In the genomic region with DNA sequence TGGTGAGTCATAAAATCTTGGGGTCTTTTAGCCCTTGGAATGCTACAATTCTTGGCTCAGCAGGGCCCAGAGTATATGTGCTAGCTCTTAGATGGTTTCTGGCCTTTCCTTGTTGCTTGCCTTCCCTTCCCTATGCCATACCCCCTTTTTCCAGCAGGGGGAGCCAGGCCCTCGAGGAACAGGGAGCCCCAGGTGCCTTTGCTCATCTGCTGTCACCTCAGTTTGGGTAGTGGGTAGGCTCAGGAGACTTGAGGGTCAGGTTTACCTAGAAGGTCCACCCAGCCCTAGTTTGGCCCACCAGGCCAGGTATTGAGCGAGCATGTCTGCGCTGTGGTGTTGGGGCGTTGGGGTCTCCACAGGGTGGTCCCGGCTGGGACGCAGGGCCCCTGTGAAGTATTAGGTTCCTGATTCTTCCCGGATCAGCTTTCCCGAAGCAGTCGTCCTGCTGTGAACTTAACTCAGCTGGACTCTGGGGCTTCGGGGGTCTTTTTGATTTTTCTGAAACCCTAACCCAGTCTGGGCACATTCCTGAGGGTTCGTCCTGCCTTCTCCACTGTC, we compare ENCODE assay signal across 8 mouse cellular contexts. TPM values are rescaled to one million over a fixed set of nuclear protein-coding genes. Genes with fewer than 3 reads are reported as not detected.
DNase-seq lines count a peak whose midpoint lies in the region; ATAC-seq lines count a peak whose summit lies in the region.

No protein-coding gene starts in this region.

- H3K36me3 ChIP-seq in hindbrain, embryonic 13.5 days: peaks cover 5% of the 10 kb centered on the region; the same call in 1 of the 2 replicates

- no peak overlapping the region for H3K27ac ChIP-seq in hindbrain, embryonic 13.5 days

- H3K4me1 ChIP-seq in hindbrain, embryonic 13.5 days (replicated peaks): peaks cover 30% of the 10 kb centered on the region

- ATAC-seq in hindbrain, embryonic 13.5 days (ENCODE audit: low FRiP score): no peak

- H3K4me3 ChIP-seq in hindbrain, embryonic 13.5 days: no peak overlapping the region

- peaks cover 7% of the 10 kb centered on the region; the same call in 1 of the 2 replicates for H3K9me3 ChIP-seq in hindbrain, embryonic 13.5 days

- 19% methylated on average over 11 of the region's 11 CpGs for WGBS in hindbrain, embryonic 13.5 days

- peak; percentile 80 for DNase-seq in NIH3T3 (ENCODE audit: low read depth)
- DNase-seq in cerebellum, adult 9-10 months: peak; percentile 90
- peak; percentile 67 to 84 for DNase-seq in frontal cortex, postnatal 10 days (ENCODE audit: low spot score in 2 of 2)
- DNase-seq in layer of hippocampus, postnatal 25 days (ENCODE audit: extremely low spot score in 1 of 2, low spot score in 1 of 2): peak; percentile 89 to 97
- DNase-seq in lung, postnatal 36 days: peak; percentile 82
- DNase-seq in right cerebral cortex, postnatal 25 days: peak; percentile 82
- DNase-seq in urinary bladder, postnatal 36 days (ENCODE audit: low spot score in 2 of 2): peak; percentile 73 to 78

- no peak overlapping the region for H3K4me2 ChIP-seq in hindbrain, embryonic 13.5 days

- no peaks in the 10 kb centered on the region for H3K27me3 ChIP-seq in hindbrain, embryonic 13.5 days

- H3K9ac ChIP-seq in hindbrain, embryonic 13.5 days: 0 out of 2 replicates have a peak overlapping the region, but pooled peaks have one; percentile 53

RNA-seq across cellular contexts. Expression of gene Lactbl1, which starts 26.6 kb away (rescaled TPM):
- polyA plus RNA-seq in hindbrain, embryonic 13.5 days (2015; fragmentation: Nextera tagmentation; extraction: Ambion mirVana): 0.06 TPM in 1 of 2 replicates, not detected in the other
- under 1 TPM; 0.07 to 0.16 TPM for total RNA-seq in layer of hippocampus, postnatal 25 days (2021)

RNA-seq across cellular contexts. Expression of gene Tex46, which starts 38.8 kb away (rescaled TPM):
- polyA plus RNA-seq in hindbrain, embryonic 13.5 days (2015; fragmentation: Nextera tagmentation; extraction: Ambion mirVana): not detected in 2 replicates
- not detected for total RNA-seq in layer of hippocampus, postnatal 25 days (2021)

RNA-seq across cellular contexts. Expression of gene Kdm1a, which starts 46.5 kb away (rescaled TPM):
- 80.7 and 80.8 TPM in 2 replicates for polyA plus RNA-seq in hindbrain, embryonic 13.5 days (2015; fragmentation: Nextera tagmentation; extraction: Ambion mirVana)
- total RNA-seq in layer of hippocampus, postnatal 25 days (2021): 100 to 1,000 TPM in 1 of 2 experiments, 10 to 100 TPM in 1; 97.1 to 109 TPM
